Mouse (Mus musculus) stomach, embryonic 15.5 days (tissue): ENCODE measurements at regions not wholly inside any gene's neighbourhood (a gene's known extent, or its start where the extent isn't known, plus 50 kb on each side); places are given as distances from the start of the nearest gene placed in this dataset.

ENCODE experiments used
- ATAC-seq: fragments of 200-750 bp; cut with Nextera tagmentation; 2 replicates; pipeline ENCODE4 v1.8.0; 2017; ENCODE audit warnings: low read depth, moderate number of reproducible peaks, moderate TSS enrichment; ENCODE audit not compliant: insufficient read depth, low FRiP score
- H3K27ac ChIP-seq: fragments of 300-500 bp; sonication (generic); 2 replicates; pipeline ENCODE4 v1.5.1; 2015; ENCODE audit warnings: mild to moderate bottlenecking, inconsistent platforms
- H3K27me3 ChIP-seq: fragments of 300-500 bp; sonication (generic); replicated peaks from 2 replicates; pipeline ENCODE4 v1.6.1; 2015; ENCODE audit warnings: inconsistent platforms
- H3K36me3 ChIP-seq: fragments of 300-500 bp; sonication (generic); 2 replicates; pipeline ENCODE4 v1.6.1; 2015; ENCODE audit warnings: inconsistent platforms
- H3K4me1 ChIP-seq: fragments of 300-500 bp; sonication (generic); 2 replicates; pipeline ENCODE4 v1.6.1; 2015; ENCODE audit warnings: inconsistent platforms
- H3K4me2 ChIP-seq: fragments of 300-500 bp; sonication (generic); 2 replicates; pipeline ENCODE4 v1.6.1; 2015; ENCODE audit warnings: mild to moderate bottlenecking, inconsistent platforms
- H3K4me3 ChIP-seq: fragments of 300-500 bp; sonication (generic); replicated peaks from 2 replicates; pipeline ENCODE4 v1.5.1; 2015; ENCODE audit warnings: inconsistent platforms
- H3K9ac ChIP-seq: fragments of 300-500 bp; sonication (generic); 2 replicates; pipeline ENCODE4 v1.6.1; 2015; ENCODE audit warnings: inconsistent platforms
- H3K9me3 ChIP-seq: fragments of 300-500 bp; sonication (generic); 2 replicates; pipeline ENCODE4 v1.6.1; 2016; ENCODE audit warnings: inconsistent platforms
- WGBS: fragments of 180-500 bp; shearing (Covaris S2); methylation state at CpG from one replicate; pipeline ENCODE4 v1.1.7; 2015; 5-methylcytosine and 5-hydroxymethylcytosine counted together

- no peaks in the 10 kb centered on the region for H3K36me3 ChIP-seq
- no peak overlapping the region for H3K9ac ChIP-seq
- no peaks in the 10 kb centered on the region for H3K9me3 ChIP-seq
- H3K27ac ChIP-seq, result no peak overlapping the region
- no peak for ATAC-seq
- no peaks in the 10 kb centered on the region for H3K27me3 ChIP-seq
- 85% methylated on average over 5 of the region's 5 CpGs for WGBS
- H3K4me3 ChIP-seq, result no peak overlapping the region
- H3K4me2 ChIP-seq, result no peak overlapping the region
- H3K4me1 ChIP-seq, result peaks cover 23% of the 10 kb centered on the region
These were observed 716.5 kb upstream of the Car8 start for GRCm38 (mm10) chr4:8955306-8955705.

- Histone ChIP-seq H3K9ac (no peak overlapping the region; the same call in 1 of the 2 replicates), H3K4me1 (peaks cover 23% of the 10 kb centered on the region), H3K36me3 (no peaks in the 10 kb centered on the region), H3K4me2 (peak overlapping the region; percentile 43), H3K9me3 (no peaks in the 10 kb centered on the region), H3K4me3 (no peak overlapping the region), H3K27me3 (no peaks in the 10 kb centered on the region), H3K27ac (peak overlapping the region; percentile 82)
- 10% methylated on average over 10 of the region's 10 CpGs for WGBS
- peak; percentile 86 for ATAC-seq
These were observed 715.6 kb upstream of the Car8 start for GRCm38 (mm10) chr4:8954356-8954914.

- WGBS, result 93% methylated on average over 7 of the region's 7 CpGs
- H3K4me3 ChIP-seq, result no peak overlapping the region
- no peak overlapping the region for H3K27ac ChIP-seq
- no peaks in the 10 kb centered on the region for H3K36me3 ChIP-seq
- H3K4me2 ChIP-seq, result no peak overlapping the region
- no peaks in the 10 kb centered on the region for H3K9me3 ChIP-seq
- peaks cover 21% of the 10 kb centered on the region for H3K4me1 ChIP-seq
- no peak overlapping the region for H3K9ac ChIP-seq
- ATAC-seq, result no peak
- H3K27me3 ChIP-seq, result no peaks in the 10 kb centered on the region
These were observed 714.3 kb upstream of the Car8 start for GRCm38 (mm10) chr4:8953181-8953580.

DNA sequence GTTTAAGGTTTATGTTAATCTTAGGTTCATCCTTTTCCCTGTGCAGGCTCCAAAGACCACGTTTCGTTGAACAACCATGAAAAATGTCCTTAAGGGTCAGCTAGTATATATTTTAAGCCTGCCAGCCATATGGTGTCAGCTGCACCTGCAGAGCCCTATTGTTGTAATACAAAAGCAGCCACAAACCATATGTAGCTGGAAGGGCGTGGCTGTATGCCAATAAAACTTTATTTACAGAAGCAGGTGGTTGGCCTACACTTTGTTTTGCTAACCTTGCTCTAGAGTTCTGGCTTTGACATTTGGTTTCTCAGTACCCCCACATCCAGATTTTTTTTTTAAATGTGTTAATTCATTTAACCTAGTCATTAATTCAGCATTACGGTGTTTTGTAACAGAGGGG is 711.1 kb upstream of the Car8 start:
- Histone ChIP-seq H3K4me2 (no peak overlapping the region), H3K36me3 (no peaks in the 10 kb centered on the region), H3K27me3 (no peaks in the 10 kb centered on the region), H3K27ac (no peak overlapping the region; the same call in 1 of the 2 replicates), H3K9me3 (no peaks in the 10 kb centered on the region), H3K4me3 (no peak overlapping the region), H3K9ac (no peak overlapping the region), H3K4me1 (peaks cover 11% of the 10 kb centered on the region)
- ATAC-seq, result no peak
- 47% methylated on average over 4 of the region's 4 CpGs for WGBS

- Histone ChIP-seq H3K27ac (no peak overlapping the region; the same call in 1 of the 2 replicates), H3K4me1 (peaks cover 8% of the 10 kb centered on the region), H3K9me3 (no peaks in the 10 kb centered on the region), H3K36me3 (no peaks in the 10 kb centered on the region), H3K4me3 (no peak overlapping the region), H3K4me2 (no peak overlapping the region), H3K27me3 (no peaks in the 10 kb centered on the region), H3K9ac (no peak overlapping the region)
- no peak for ATAC-seq
- WGBS, result 49% methylated on average over 5 of the region's 5 CpGs
These were observed 710.7 kb upstream of the Car8 start for GRCm38 (mm10) chr4:8949537-8949936.

GRCm38 (mm10) chr4:8945116-8945515 is 706.3 kb upstream of the Car8 start:
- Histone ChIP-seq H3K27me3 (no peaks in the 10 kb centered on the region), H3K36me3 (no peaks in the 10 kb centered on the region), H3K4me1 (no peaks in the 10 kb centered on the region), H3K27ac (no peak overlapping the region), H3K4me3 (no peak overlapping the region), H3K9me3 (no peaks in the 10 kb centered on the region), H3K9ac (no peak overlapping the region), H3K4me2 (no peak overlapping the region)
- 87% methylated on average over 10 of the region's 10 CpGs for WGBS
- ATAC-seq, result no peak

DNA sequence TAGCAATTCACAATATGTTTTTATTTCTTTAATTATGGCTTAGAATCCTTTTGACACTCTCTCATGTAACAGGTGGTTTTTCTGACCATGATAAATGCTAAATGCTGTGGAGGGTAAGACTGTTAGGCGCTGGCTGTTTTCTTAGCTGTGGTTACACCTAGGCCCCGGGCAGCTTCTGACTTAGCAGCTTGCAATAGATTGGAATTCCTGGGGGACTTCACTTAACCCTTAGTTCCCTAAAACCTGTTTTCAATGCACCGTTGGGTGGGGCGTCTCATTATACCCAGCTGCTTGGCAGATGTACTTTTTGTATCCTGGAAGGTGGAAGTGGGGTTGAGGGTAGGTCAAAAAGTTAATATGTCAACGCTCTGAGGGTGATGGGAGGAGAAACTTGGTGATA is 704.2 kb upstream of the Car8 start:
- Histone ChIP-seq H3K4me2 (no peak overlapping the region), H3K27me3 (no peaks in the 10 kb centered on the region), H3K4me1 (0 out of 2 replicates have a peak, but pooled peaks cover 5% of the 10 kb centered on the region), H3K9ac (no peak overlapping the region), H3K4me3 (no peak overlapping the region), H3K27ac (no peak overlapping the region), H3K9me3 (no peaks in the 10 kb centered on the region), H3K36me3 (no peaks in the 10 kb centered on the region)
- no peak for ATAC-seq
- WGBS, result 48% methylated on average over 5 of the region's 5 CpGs

DNA sequence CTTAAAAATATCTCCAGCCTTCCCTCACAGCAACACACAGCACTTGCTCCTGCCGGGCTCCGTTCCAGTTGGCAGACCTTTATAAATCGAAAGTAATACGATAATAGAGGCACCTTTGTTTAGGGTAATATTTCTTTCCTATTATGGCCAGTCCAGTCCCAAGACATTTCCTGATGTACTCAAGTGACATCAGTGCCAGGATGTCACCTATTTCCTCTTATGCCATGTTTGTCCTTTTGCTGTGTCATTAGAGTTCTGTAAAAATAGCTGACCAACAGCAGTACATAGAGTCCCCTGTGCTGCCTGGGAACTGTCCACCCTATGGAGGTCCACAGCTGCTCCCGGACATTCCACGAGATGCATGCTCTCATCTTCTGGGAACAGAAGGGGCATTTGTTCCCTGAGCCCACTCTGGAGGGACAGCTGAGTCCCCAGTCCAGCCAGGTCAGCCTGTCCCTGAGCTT is 700.1 kb upstream of the Car8 start:
- Histone ChIP-seq H3K27me3 (no peaks in the 10 kb centered on the region), H3K4me2 (peak overlapping the region; percentile 8; the same call in 1 of the 2 replicates), H3K36me3 (no peaks in the 10 kb centered on the region), H3K9me3 (no peaks in the 10 kb centered on the region), H3K27ac (no peak overlapping the region), H3K4me1 (0 out of 2 replicates have a peak, but pooled peaks cover 5% of the 10 kb centered on the region), H3K4me3 (no peak overlapping the region), H3K9ac (no peak overlapping the region)
- 0 out of 2 replicates have a peak, but pooled peaks have one; percentile 47 for ATAC-seq
- 45% methylated on average over 6 of the region's 6 CpGs for WGBS

- Histone ChIP-seq H3K4me1 (0 out of 2 replicates have a peak, but pooled peaks cover 5% of the 10 kb centered on the region), H3K36me3 (no peaks in the 10 kb centered on the region), H3K27ac (no peak overlapping the region), H3K9me3 (no peaks in the 10 kb centered on the region), H3K27me3 (no peaks in the 10 kb centered on the region), H3K9ac (no peak overlapping the region), H3K4me2 (no peak overlapping the region), H3K4me3 (no peak overlapping the region)
- WGBS, result 57% methylated on average over 2 of the region's 2 CpGs
- ATAC-seq, result 0 out of 2 replicates have a peak, but pooled peaks have one; percentile 47
These were observed 697.1 kb upstream of the Car8 start for GRCm38 (mm10) chr4:8935899-8936298.

- H3K27me3 ChIP-seq, result no peaks in the 10 kb centered on the region
- H3K4me3 ChIP-seq, result no peak overlapping the region
- ATAC-seq, result no peak
- H3K4me1 ChIP-seq, result 0 out of 2 replicates have a peak, but pooled peaks cover 5% of the 10 kb centered on the region
- no peaks in the 10 kb centered on the region for H3K9me3 ChIP-seq
- H3K4me2 ChIP-seq, result no peak overlapping the region
- no peak overlapping the region for H3K27ac ChIP-seq
- H3K9ac ChIP-seq, result no peak overlapping the region
- no peaks in the 10 kb centered on the region for H3K36me3 ChIP-seq
- WGBS, result 77% methylated on average over 1 of the region's 1 CpGs
These were observed 695.7 kb upstream of the Car8 start for GRCm38 (mm10) chr4:8934541-8934940.

DNA sequence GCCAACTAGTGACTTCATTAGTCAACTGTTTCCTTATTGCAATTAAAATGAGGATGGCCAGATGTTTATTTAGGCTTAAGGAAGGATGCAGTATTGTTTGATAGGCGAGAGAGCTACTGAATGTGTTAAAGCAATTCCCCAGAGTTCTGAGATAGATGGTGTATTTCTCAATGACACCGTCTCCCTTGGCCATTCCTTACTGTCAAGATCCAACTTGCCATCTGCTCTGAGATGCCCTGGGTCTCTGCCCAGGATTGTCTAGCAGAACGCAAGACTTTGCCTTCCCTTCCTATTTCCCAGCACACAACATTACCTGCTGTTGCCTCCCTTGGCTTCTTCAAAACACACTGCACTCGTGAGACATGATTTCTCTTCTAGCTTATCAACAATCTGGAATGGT is 690.5 kb upstream of the Car8 start:
- Histone ChIP-seq H3K9me3 (no peaks in the 10 kb centered on the region), H3K27me3 (no peaks in the 10 kb centered on the region), H3K9ac (no peak overlapping the region), H3K36me3 (no peaks in the 10 kb centered on the region), H3K4me2 (peak overlapping the region; percentile 45), H3K27ac (no peak overlapping the region), H3K4me3 (0 out of 2 replicates have a peak overlapping the region, but pooled peaks have one; percentile 5), H3K4me1 (no peaks in the 10 kb centered on the region)
- WGBS, result 71% methylated on average over 4 of the region's 4 CpGs
- no peak for ATAC-seq

GRCm38 (mm10) chr4:8928551-8929305 is 689.9 kb upstream of the Car8 start:
- Histone ChIP-seq H3K9me3 (no peaks in the 10 kb centered on the region), H3K4me3 (0 out of 2 replicates have a peak overlapping the region, but pooled peaks have one; percentile 5), H3K9ac (no peak overlapping the region), H3K4me2 (peak overlapping the region; percentile 45), H3K27me3 (no peaks in the 10 kb centered on the region), H3K36me3 (no peaks in the 10 kb centered on the region), H3K4me1 (no peaks in the 10 kb centered on the region), H3K27ac (no peak overlapping the region)
- ATAC-seq, result no peak
- 50% methylated on average over 17 of the region's 17 CpGs for WGBS
